Mouse (Mus musculus): ENCODE measurements around the gene Gamt.

Gene Gamt

GRCm38 (mm10) chr10:80285222-80286070 is 24.6 kb upstream of the Gamt start:
- DNase-seq: no peak

DNA sequence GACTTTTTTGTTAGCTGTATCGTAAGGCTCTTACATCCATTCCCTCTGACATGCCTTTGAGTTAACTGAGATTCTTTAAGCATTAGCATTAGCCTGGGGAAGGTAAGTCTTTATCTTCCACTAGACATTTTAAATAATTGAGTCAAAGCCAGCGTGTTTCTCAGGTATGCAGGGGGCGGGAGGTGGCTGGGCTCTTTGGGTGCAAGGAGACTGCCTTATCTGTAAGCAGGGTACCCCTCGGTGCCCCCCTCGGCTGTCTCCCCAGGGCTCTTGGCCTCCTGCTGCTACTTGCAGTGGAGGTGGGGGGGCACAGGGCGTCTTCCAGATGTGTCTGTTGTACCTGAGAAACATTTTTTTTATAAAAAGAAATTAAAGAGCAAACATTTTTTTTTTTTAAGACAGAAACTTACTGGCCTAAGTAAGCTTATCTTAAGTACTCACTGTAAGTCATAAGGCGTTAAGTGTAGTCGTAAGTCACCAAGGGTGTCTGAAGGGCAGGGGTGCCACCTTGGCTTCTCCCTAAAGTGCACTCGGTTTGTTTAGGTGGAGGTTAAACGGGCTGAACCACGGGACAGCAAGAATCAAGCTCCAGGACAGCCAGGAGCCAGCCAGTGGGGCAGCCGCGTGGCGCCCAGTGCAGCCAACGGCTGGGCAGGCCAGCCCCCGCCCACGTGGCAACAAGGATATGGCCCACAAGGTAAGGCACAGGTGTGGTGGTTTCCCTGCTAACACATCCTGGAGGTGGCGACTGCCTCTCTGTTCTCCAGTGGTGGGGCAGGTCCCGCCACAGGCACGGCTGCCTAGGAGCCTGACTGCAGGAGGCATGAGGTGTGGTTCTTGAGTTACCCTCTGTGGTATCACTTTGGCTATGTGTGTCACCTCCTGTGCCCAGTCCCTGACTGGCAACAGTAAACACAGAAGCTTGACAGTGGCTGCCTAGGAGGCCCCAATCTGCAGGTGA is 21.9 kb upstream of the Gamt start:
- peak in 1 of 2 experiments; percentile 34 for DNase-seq

GRCm38 (mm10) chr10:80281921-80282371 is 21.1 kb upstream of the Gamt start:
- peak in 1 of 2 experiments; percentile 59 for DNase-seq

GRCm38 (mm10) chr10:80281304-80281703 is 20.5 kb upstream of the Gamt start:
- DNase-seq: no peak

DNA sequence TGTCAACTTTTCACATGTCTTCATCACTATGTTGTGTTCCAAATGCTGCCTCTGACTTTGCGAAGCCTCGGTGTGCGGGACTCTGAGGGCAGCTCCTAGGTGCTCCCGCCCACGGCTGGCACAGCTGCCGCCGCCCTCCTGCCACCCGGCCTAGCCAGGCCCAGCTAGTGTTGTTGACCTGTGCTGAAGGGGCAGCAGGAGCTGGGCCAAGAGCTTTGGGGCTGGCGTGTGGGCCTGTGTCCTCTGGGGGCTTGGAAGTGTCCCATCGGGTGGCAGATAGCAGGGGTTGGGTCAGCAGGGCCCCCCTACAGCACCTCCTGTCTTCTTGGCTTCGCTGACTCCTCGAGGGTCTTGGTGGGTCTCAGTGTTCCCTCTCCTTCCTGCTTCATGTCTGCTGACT is 18.5 kb upstream of the Gamt start:
- no peak for DNase-seq

- DNase-seq: no peak
Observed at GRCm38 (mm10) chr10:80278390-80278789, 17.6 kb upstream of the Gamt start.

DNA sequence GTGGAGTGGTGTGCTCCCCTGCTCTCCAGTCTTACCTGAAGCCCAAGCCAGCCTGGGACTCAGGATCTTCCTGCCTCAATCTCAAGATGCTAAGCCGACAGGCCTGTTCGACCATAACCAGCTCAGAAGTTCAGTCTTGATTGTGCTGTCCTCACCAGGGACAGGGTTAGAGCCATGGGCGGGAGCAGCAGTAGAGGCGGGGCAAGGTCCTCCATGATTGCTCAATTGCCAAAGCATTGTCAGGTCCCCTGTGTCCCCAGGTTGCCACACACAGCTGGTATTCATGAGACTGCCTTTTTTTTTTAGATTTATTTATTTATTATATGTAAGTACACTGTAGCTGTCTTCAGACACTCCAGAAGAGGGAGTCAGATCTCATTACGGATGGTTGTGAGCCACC is 15.4 kb upstream of the Gamt start:
- DNase-seq: no peak

- DNase-seq: no peak
Observed at GRCm38 (mm10) chr10:80273847-80274246, 13.0 kb upstream of the Gamt start.

- DNase-seq: no peak
Observed at GRCm38 (mm10) chr10:80271870-80272585, 11.2 kb upstream of the Gamt start.

DNA sequence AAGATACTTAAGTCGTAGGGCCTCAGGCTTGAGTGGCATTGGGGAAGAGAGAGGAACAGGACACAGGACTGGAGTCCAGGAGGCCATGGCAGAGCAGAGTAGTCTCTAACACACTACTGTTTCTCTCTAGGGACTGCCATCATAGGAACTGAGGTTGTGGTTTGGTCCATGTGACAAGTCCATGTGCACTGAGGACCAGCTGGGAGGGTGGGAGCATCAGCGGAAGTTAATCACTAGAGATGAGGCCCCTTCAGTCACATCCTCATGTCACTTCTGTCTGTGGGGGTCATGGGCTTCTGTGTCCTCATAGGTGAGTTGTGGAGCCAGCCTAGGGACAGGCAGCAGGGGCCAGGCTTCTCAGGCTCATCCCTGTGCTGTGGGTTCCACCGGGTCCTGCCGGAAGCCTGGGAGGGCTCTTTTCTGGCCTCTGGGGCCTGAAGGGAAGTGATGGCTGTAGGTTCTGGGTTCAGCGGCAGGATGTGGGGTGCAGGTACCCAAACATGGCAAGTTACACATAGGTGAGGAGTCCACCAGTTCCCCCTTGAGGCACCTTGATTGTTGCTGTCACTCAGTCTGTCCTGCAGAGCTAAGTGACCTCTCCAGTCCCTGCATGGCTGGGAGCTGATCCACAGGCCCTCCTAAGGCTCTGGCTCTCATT is 10.5 kb upstream of the Gamt start:
- DNase-seq: no peak

GRCm38 (mm10) chr10:80270734-80271181 is 9.9 kb upstream of the Gamt start:
- DNase-seq: peak; percentile 52 to 62

- no peak for DNase-seq
Observed at GRCm38 (mm10) chr10:80270099-80270498, 9.3 kb upstream of the Gamt start.

DNA sequence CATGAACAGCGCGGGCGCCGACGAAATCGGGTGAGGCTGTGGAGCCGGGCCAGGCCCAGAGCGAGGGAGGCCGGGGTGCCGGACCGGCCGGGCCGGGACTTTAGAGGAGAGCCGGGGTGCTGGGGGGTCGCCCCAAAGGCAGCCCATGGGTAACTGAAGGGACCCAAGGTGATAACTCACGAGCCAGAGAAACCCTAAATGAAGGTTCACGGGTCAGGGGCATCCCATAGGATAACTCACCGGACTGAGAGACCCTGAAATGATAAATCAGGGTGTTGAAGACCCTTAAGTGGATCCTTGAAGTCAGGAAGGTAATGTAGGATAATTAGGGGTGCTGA is 4.3 kb upstream of the Gamt start:
- DNase-seq: no peak

DNA sequence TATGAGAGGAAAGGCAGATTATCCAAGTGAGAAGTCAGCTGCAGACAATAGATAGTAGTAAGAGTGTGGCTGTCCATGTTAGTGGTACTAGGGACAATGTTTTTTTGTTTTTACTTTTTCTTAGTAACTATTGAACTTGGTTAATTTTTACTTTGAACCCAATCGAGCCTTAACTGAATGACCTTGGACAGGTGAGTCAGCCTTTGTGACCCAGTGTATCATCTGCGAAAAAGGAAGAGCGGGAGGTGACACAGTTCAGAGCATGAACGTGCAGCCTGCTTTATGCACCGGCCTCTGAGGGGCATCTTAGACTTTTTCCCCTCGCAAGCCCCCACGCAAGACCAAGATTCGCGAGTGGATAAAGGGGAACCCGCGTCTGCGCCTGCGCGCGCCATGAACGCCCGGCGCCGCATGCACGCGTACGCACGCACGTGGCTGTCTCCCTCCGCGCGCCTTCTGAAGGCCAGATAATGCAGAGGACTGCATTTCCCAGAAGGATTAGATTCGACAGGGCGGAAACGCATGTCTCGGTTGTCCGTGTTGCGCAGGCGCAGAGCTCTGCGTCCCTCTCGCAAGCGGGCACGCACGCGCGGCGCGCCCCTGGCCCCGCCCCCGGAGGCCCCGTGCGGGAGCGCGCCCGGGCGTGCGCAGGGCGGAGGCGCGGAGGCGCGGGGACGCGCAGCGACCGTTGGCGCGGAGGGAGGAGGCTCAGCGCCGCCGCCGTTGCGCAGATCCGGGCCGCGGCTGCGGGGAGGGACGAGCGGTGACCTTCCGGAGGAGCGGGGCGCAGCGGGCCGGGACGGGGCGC is 3.7 kb upstream of the Gamt start:
- peak; percentile 99 to 100 for DNase-seq

DNA sequence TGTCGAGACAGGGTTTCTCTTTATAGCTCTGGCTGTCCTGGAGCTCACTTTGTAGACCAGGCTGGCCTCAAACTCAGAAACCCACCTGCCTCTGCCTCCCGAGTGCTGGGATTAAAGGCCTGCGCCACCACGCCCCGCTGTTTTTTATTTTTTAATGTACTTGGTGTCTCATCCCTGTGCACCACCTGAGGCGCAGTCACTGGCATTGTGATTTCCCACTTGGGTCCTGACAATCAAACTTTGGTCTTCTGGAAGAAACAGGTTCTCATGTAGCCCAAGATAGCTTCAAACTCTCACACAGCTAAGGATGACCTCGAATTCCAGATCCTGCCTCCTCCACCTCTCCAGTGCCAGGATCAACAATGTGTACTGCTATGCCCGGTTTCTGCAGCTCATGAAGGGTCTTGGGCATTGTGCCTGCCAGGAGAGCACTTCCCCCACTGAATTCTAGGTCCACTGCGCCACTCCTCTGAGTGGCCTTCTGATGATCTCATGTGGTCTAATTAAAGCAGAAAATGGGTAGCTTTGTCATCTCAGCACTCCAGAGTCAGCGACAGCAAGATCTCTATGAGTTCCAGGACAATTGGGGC is 2.1 kb upstream of the Gamt start:
- DNase-seq: no peak

DNA sequence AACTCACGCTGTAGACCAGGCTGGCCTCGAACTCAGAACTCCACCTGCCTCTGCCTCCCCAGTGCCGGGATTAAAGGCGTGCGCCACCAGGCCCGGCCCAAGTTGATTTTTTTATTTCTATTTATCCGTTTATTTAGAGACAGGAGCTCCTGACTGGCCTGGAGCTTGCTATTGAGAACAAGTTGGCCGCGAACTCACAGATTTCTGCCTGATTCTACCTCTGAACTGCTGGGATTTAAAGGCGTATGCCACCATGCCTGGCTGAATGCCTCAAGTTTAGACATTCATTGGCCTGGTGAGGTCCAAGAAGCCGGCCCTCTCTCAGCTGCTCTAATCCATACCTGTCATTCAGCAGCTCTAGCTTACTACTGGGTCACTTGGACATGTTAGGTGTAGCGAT is 1.4 kb upstream of the Gamt start:
- DNase-seq: no peak

GRCm38 (mm10) chr10:80261585-80261968 is 765 bp upstream of the Gamt start:
- peak; percentile 97 to 98 for DNase-seq

- peak; percentile 95 to 96 for DNase-seq
Observed at GRCm38 (mm10) chr10:80259861-80260641, 761 bp downstream of the Gamt start.

DNA sequence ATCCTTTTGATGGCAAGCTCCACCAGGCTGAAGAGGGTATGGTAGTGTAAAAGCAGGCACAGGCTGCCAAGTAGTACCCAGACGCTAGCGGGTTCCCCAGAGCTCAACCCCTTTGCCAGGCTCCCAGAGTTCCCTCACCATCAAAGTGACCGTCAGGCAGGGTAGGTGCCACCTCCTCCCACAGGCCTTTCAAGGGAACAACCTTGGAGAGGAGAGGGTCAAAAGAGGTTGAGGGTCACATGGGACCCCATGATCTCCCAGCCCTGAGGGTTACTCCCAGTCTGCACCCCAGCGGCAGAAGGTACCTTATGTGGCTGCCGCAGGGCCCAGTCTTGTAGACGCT is 1.4 kb downstream of the Gamt start:
- DNase-seq: peak; percentile 44 to 58

DNA sequence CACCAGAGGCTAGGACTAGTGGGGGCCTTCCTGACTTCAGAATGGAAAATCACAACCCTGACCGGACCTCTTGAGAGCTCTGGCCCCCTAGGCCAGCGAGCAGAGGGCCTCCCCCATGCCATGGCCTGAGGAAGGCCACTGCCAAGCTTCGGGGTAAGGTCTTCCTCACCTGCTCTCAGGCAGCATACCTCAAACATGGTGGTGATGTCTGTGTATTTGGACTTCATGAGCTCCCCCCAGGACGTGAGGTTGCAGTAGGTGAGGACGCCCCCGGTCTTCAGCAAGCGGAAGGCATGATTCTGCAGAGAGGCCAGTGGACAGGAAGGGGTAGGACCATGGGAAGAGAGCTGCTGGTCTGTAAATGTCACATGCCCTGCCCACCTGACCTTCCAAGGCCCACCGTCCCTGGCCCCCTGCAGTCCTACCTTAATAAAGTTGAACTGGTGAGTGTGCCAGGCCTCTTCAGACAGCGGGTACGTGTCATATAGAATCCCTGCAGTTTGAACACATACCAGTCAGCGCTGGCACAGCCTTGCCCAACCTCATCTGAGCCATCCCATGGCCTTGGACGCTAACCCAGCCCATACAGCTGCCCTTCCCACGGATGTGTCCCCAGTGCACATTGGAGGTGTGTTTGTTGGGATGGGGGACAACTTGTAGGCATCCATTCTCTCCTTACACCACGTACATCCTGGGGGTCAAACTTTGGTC is 1.9 kb downstream of the Gamt start:
- peak in 1 of 2 experiments; percentile 43 for DNase-seq

All from cerebellum, postnatal 10 days (tissue).